Mouse (Mus musculus): ENCODE results near the gene Olfr452.

DNA sequence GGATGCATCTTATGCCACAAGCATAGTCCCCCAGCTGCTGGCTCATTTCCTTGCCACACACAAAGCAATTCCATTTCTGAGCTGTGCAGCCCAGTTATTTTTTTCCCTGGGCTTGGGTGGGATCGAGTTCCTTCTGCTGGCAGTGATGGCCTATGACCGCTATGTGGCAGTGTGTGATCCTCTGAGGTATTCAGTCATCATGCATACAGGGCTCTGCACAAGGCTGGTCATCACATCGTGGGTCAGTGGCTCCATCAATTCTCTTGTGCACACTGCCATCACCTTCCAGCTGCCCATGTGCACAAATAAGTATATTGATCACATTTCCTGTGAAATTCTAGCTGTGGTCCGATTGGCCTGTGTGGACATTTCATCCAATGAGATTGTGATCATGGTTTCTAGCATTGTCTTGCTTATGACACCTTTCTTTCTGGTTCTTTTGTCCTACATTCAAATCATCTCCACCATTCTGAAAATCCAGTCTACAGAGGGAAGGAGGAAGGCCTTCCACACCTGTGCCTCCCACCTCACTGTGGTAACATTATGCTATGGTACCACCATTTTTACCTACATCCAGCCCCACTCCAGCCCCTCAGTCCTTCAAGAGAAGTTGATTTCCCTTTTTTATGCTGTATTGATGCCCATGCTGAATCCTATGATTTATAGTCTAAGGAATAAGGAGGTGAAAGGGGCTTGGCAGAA is 5.5 kb downstream of the Olfr452 start:
- TF ChIP-seq CTCF (IDR thresholded peaks at IDR 0.05; ENCODE audit: low read depth) = no peak; the same call in 1 of the 2 replicates
- TF ChIP-seq EP300 (IDR thresholded peaks at IDR 0.05; ENCODE audit: low read depth) = no peak

Data from heart, postnatal 0 days (tissue).